23 mouse cellular contexts compared by ENCODE assay signal in the genomic region with DNA sequence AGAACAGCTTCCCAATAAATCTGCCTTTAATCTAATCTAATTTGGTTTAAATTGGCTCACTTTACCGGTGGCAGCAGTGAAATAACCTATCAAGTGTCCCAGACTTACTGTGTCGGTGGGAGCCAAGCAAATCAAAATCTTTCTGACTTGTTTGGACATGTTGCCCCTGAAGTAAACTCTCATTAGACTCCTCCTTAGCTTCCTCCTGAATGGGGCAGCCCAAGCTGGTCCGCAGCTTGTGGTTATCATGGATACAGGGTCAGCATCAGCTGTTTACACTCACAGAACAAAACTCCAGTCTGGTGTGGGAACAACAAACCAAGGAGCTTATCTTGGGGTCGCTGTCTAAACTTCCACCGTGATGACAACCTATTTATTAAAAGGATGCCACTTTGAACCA. TPM values are rescaled to one million over a fixed set of nuclear protein-coding genes. Genes with fewer than 3 reads are reported as not detected.
DNase-seq lines count a peak whose midpoint lies in the region; ATAC-seq and TF ChIP-seq lines count a peak whose summit lies in the region.
"Had no signal": no experiment of that assay in that cellular context is flagged by ENCODE, and none has a peak within 500 bp of the region (broad histone marks: within the 10 kb centered on the region; RNA-seq: fewer than 3 reads in every experiment).

No protein-coding gene starts in this region.

- H3K9me3 ChIP-seq in E14TG2a.4 (ENCODE audit: low read length) (peaks cover 61% of the 10 kb centered on the region), ES-Bruce4 (replicated peaks; ENCODE audit: control insufficient read depth, insufficient read depth, low read length, poor library complexity, severe bottlenecking) (peaks cover 32% of the 10 kb centered on the region)
- H3K9me3 ChIP-seq in limb, embryonic 10.5 days (replicated peaks), result no peaks in the 10 kb centered on the region
- H3K9me3 ChIP-seq in hindbrain, embryonic 13.5 days, result peaks cover 4% of the 10 kb centered on the region; the same call in 1 of the 2 replicates
- H3K9me3 ChIP-seq: forebrain, embryonic 13.5 days; forebrain, embryonic 15.5 days had no signal

- 61% methylated on average over 5 of the region's 5 CpGs for WGBS in limb, embryonic 10.5 days
- 82% methylated on average over 5 of the region's 5 CpGs for WGBS in hindbrain, embryonic 13.5 days
- WGBS in thymus, adult 2 months, result 67% methylated on average over 5 of the region's 5 CpGs

- H3K36me3 ChIP-seq in E14TG2a.4 (ENCODE audit: insufficient read depth, low read length) (peaks cover 57% of the 10 kb centered on the region), ES-Bruce4 (ENCODE audit: control insufficient read depth, insufficient read depth, low read length, poor library complexity, severe bottlenecking) (peaks cover 5% of the 10 kb centered on the region)
- H3K36me3 ChIP-seq in limb, embryonic 10.5 days, result no peaks in the 10 kb centered on the region
- no peaks in the 10 kb centered on the region for H3K36me3 ChIP-seq in hindbrain, embryonic 13.5 days
- no peaks in the 10 kb centered on the region for H3K36me3 ChIP-seq in thymus, adult 2 months (ENCODE audit: control insufficient read depth, insufficient read depth, low read length)
- H3K36me3 ChIP-seq: embryonic facial prominence, embryonic 10.5 days; embryonic facial prominence, embryonic 12.5 days; forebrain, embryonic 15.5 days; G1E had no signal

- peak overlapping the region; percentile 60 for H3K4me3 ChIP-seq in E14TG2a.4 (replicated peaks; ENCODE audit: low read length)
- H3K4me3 ChIP-seq in ES-Bruce4 (ENCODE audit: low read depth, low read length), result 0 out of 2 replicates have a peak overlapping the region, but pooled peaks have one; percentile 11
- no peak overlapping the region for H3K4me3 ChIP-seq in limb, embryonic 10.5 days
- H3K4me3 ChIP-seq in hindbrain, embryonic 13.5 days, result no peak overlapping the region
- H3K4me3 ChIP-seq in thymus, adult 2 months (ENCODE audit: control insufficient read depth, insufficient read depth, low read length), result no peak overlapping the region
- H3K4me3 ChIP-seq: embryonic facial prominence, embryonic 10.5 days; embryonic facial prominence, embryonic 12.5 days; forebrain, embryonic 13.5 days; forebrain, embryonic 15.5 days had no signal

- H3K4me1 ChIP-seq in E14TG2a.4 (replicated peaks; ENCODE audit: low read depth, low read length) (peaks cover 59% of the 10 kb centered on the region), ES-Bruce4 (ENCODE audit: control insufficient read depth, insufficient read depth, low read length) (peaks cover 6% of the 10 kb centered on the region)
- H3K4me1 ChIP-seq in limb, embryonic 10.5 days, result peaks cover 29% of the 10 kb centered on the region
- H3K4me1 ChIP-seq in hindbrain, embryonic 13.5 days (replicated peaks), result 0 out of 2 replicates have a peak, but pooled peaks cover 8% of the 10 kb centered on the region
- no peaks in the 10 kb centered on the region for H3K4me1 ChIP-seq in thymus, adult 2 months (replicated peaks; ENCODE audit: control insufficient read depth, insufficient read depth, low read length)
- H3K4me1 ChIP-seq: embryonic facial prominence, embryonic 12.5 days had no signal

- peak; percentile 70; the same call in 1 of the 2 replicates for TF ChIP-seq EP300 in ES-Bruce4 (IDR thresholded peaks at IDR 0.05; ENCODE audit: insufficient read depth, low read depth, low read length)

- H3K4me2 ChIP-seq in hindbrain, embryonic 13.5 days, result no peak overlapping the region
- H3K4me2 ChIP-seq: embryonic facial prominence, embryonic 12.5 days; forebrain, embryonic 13.5 days; forebrain, embryonic 15.5 days had no signal

- peak overlapping the region; percentile 95 for H3K27ac ChIP-seq in ES-Bruce4 (ENCODE audit: insufficient read depth, low read length)
- H3K27ac ChIP-seq in limb, embryonic 10.5 days, result peak overlapping the region; percentile 7; the same call in 1 of the 2 replicates
- no peak overlapping the region for H3K27ac ChIP-seq in hindbrain, embryonic 13.5 days
- no peak overlapping the region for H3K27ac ChIP-seq in thymus, adult 2 months (ENCODE audit: control insufficient read depth, insufficient read depth, low read length)
- H3K27ac ChIP-seq: embryonic facial prominence, embryonic 10.5 days; embryonic facial prominence, embryonic 12.5 days; forebrain, embryonic 13.5 days; forebrain, embryonic 15.5 days had no signal

- no peak for TF ChIP-seq POLR2A in ES-Bruce4 (IDR thresholded peaks at IDR 0.05; ENCODE audit: insufficient read depth, low read length)
- TF ChIP-seq POLR2A in thymus, adult 2 months (IDR thresholded peaks at IDR 0.05; ENCODE audit: control insufficient read depth, extremely low read depth, insufficient read depth, low read length, poor library complexity), result no peak

- DNase-seq in R1 (ENCODE audit: low read depth, low spot score), result peak; percentile 59
- DNase-seq in limb, embryonic 10.5 days (ENCODE audit: low spot score), result no peak
- no peak for DNase-seq in right cerebral cortex, postnatal 4 days
- DNase-seq in thymus, adult 2 months, result no peak
- DNase-seq: adrenal gland, adult 8-10 months; adrenal gland, postnatal 14 days; adrenal gland, postnatal 36 days; cerebellum, adult 18-20 months; cerebellum, adult 8-10 months; cerebellum, adult 9-11 months; cerebellum, postnatal 14 days; cerebellum, postnatal 36 days; forebrain, postnatal 0 days had no signal

- H3K27me3 ChIP-seq in E14TG2a.4 (ENCODE audit: insufficient read depth, low read length) (no peaks in the 10 kb centered on the region), ES-Bruce4 (ENCODE audit: control insufficient read depth, insufficient read depth, low read length, poor library complexity, severe bottlenecking) (no peaks in the 10 kb centered on the region)
- no peaks in the 10 kb centered on the region for H3K27me3 ChIP-seq in limb, embryonic 10.5 days (ENCODE audit: low read depth, poor library complexity, severe bottlenecking)
- H3K27me3 ChIP-seq in hindbrain, embryonic 13.5 days, result no peaks in the 10 kb centered on the region
- H3K27me3 ChIP-seq in thymus, adult 2 months (ENCODE audit: control insufficient read depth, insufficient read depth, low read length), result no peaks in the 10 kb centered on the region
- H3K27me3 ChIP-seq: embryonic facial prominence, embryonic 12.5 days; forebrain, embryonic 13.5 days; forebrain, embryonic 15.5 days; Patski had no signal

- no peak for ATAC-seq in hindbrain, embryonic 13.5 days (ENCODE audit: low FRiP score)
- ATAC-seq: activated CD4-positive, CD25-positive, alpha-beta regulatory T cell, adult 4 months; forebrain, embryonic 13.5 days; forebrain, embryonic 15.5 days; forebrain, postnatal 0 days; Patski had no signal

- peak overlapping the region; percentile 55 for H3K9ac ChIP-seq in ES-Bruce4 (ENCODE audit: low read depth, poor library complexity, severe bottlenecking)
- H3K9ac ChIP-seq in hindbrain, embryonic 13.5 days, result no peak overlapping the region
- H3K9ac ChIP-seq: embryonic facial prominence, embryonic 12.5 days; forebrain, embryonic 13.5 days; forebrain, embryonic 15.5 days; forebrain, postnatal 0 days had no signal

- TF ChIP-seq CTCF in E14TG2a.4 (conservative IDR thresholded peaks at IDR 0.05; ENCODE audit: low read length) (no peak), ES-Bruce4 (IDR thresholded peaks at IDR 0.05; ENCODE audit: low read depth, low read length) (no peak)
- TF ChIP-seq CTCF in thymus, adult 2 months (IDR thresholded peaks at IDR 0.05; ENCODE audit: borderline replicate concordance, control insufficient read depth, extremely low read depth, insufficient read depth, low read length, poor library complexity), result no peak

RNA-seq across cellular contexts. Expression of gene Mtcl1, which starts 22.2 kb away (rescaled TPM):
- 91.0 and 92.3 TPM in 2 replicates for polyA plus RNA-seq in ES-Bruce4 (2011; ENCODE audit: insufficient read depth, insufficient read length, low read depth, missing spikeins)
- polyA plus RNA-seq in limb, embryonic 10.5 days (2016; fragmentation: Nextera tagmentation; extraction: Ambion mirVana), result 5.6 and 7.6 TPM in 2 replicates
- 50.9 TPM in 2 replicates for polyA plus RNA-seq in hindbrain, embryonic 13.5 days (2015; fragmentation: Nextera tagmentation; extraction: Ambion mirVana)
- 5.8 and 6.2 TPM in 2 replicates for polyA plus RNA-seq in thymus, adult 2 months (2012; rRNA removed)
- polyA plus RNA-seq: activated CD4-positive, CD25-positive, alpha-beta regulatory T cell, adult 4 months; G1E had no signal

RNA-seq across cellular contexts. Expression of gene Rab12, which starts 47.8 kb away (rescaled TPM):
- polyA plus RNA-seq in ES-Bruce4 (2011; ENCODE audit: insufficient read depth, insufficient read length, low read depth, missing spikeins), result 100 and 105 TPM in 2 replicates
- polyA plus RNA-seq in limb, embryonic 10.5 days (2016; fragmentation: Nextera tagmentation; extraction: Ambion mirVana), result 27.9 and 32.0 TPM in 2 replicates
- polyA plus RNA-seq in hindbrain, embryonic 13.5 days (2015; fragmentation: Nextera tagmentation; extraction: Ambion mirVana), result 60.7 and 66.5 TPM in 2 replicates
- polyA plus RNA-seq in thymus, adult 2 months (2012; rRNA removed), result 23.2 and 24.4 TPM in 2 replicates

Comparison
In these comparisons a context has a peak if more than half of its experiments do, and no peak if none do; other contexts are left out.
1. H3K4me3 ChIP-seq: peak in E14TG2a.4 (single experiment) and ES-Bruce4 (single experiment); none in limb, embryonic 10.5 days (single experiment), hindbrain, embryonic 13.5 days (single experiment) and thymus, adult 2 months (single experiment).
2. H3K27ac ChIP-seq: peak in ES-Bruce4 (single experiment) and limb, embryonic 10.5 days (single experiment); none in hindbrain, embryonic 13.5 days (single experiment) and thymus, adult 2 months (single experiment).